Mouse (Mus musculus): ENCODE data around the gene Gdf3.

Gdf3 gene

DNA sequence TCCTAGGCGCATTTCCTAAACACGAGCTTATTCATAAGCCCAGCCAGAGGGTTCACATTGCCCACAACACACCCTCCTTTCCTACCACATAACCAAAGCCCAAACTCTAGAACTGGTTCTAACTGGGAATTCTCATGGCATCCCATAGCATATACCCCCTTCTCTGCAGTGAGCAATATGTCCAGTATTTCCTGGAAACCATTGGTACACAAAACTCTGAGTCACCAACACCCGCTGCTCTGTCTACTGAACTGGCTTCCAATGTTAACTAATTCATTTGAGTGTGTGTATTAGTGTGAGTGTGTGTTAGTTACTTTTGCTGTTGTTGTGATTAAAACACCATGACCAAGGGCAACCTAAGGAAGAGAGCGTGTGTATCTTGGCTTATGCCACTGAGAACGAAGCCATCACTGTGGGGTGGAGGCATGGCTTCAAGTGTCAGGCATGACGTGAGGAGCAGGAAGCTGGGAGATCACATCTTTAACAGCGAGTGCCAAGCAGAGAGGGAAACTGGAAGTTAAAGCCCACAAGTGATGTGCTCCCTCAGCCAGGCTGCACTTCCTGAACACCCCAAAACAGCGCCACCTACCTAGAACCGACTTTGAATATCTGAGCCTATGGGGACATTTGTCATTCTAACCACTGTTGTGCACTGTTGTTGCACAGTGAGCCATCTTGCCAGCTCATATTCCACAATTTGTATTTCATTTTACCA, 44.7 kb downstream of the Gdf3 start:
- DNase-seq (ENCODE audit: low spot score in 2 of 2) = no peak

DNA sequence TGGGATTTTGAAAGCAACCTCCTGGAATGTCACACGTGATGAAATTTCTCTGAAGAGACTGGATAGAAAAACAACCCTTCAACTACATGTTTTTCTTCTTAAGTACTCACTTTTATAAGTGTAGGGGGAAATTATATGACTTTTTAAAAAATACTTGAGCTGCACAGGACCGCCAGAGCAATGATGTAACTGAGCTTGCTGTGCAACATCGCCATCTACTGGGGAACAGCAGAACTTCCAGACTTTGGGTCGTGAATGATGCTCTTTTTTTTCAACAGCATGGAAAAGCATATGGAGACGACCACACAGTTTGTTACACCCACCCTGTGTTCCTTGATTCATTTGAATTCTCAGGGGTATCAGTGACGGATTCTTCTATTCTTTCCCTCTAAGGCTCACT, 47.4 kb downstream of the Gdf3 start:
- peak; percentile 24 to 51 for DNase-seq (ENCODE audit: low spot score in 2 of 2)

DNA sequence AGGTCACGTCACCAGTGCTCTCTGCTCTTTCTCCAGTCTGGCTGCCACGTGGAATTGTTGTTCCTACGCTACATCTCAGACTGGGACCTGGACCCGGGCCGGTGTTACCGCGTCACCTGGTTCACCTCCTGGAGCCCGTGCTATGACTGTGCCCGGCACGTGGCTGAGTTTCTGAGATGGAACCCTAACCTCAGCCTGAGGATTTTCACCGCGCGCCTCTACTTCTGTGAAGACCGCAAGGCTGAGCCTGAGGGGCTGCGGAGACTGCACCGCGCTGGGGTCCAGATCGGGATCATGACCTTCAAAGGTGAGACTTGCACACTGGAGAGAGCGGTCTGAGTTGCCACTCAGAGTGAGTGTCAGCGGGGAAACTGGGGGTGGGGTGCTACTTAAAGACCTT, 48.9 kb downstream of the Gdf3 start:
- no peak for DNase-seq (ENCODE audit: low spot score in 2 of 2)

DNA sequence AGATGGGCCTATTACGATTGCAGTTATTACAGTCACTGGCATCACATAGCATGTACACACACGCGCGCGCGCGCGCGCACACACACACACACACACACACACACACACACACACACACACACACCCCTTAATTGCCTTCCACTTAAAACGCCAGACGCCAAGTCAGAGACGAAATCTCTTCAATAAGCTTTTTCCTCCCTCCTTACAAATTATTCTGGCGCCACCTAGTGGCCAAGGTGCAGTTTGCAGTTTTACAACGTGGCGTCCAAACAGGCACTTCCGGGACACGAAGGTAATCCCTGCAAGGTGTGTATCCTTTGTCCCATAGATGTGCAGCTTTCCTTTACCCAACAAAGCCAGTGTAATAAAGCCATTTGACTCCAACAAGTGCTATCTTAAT, 49.5 kb downstream of the Gdf3 start:
- DNase-seq (ENCODE audit: low spot score in 2 of 2) = peak; percentile 60 to 80

DNA sequence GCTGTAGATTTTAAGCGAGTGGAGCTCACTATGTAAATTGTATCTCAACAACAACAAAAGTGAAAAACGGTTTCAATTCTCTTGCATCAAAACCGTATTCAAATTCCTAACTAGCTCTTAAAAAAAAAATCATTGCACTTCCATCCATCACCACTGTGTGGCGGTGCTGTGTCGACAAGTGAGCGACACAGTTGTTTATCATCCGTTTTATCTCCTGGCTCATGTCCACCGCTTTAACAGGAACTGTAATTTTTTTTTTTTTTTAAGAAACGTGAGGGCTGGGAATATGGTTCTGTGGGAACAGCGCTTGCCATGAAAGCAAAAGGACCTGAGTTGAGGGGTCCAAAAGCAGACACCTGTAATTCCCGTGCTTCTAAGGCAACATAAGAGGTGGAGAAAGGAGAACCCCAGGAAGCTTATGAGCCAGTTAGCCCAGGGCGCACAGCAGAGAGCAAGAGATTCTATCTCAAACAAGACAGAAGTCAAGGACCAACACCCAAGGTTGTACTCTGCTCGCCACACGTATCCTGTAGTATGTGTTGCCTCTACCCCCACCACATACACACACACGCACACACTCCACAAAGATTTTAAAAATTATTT, 52.8 kb downstream of the Gdf3 start:
- DNase-seq (ENCODE audit: low spot score in 2 of 2) = peak; percentile 34 to 71

All from natural killer cell, adult 2 months (primary cell).